Mouse (Mus musculus) testis, adult 2 months (tissue): Measurements from ENCODE around the gene Col8a2. TPM values are rescaled to one million over a fixed set of nuclear protein-coding genes. Genes with fewer than 3 reads are reported as not detected.

Source experiments
- H3K27ac ChIP-seq: fragments of 200-500 bp; 2 replicates; pipeline ENCODE4 v1.5.1; 2012; ENCODE audit warnings: low read depth, low read length; ENCODE audit not compliant: control insufficient read depth, insufficient read depth
- H3K27me3 ChIP-seq: fragments of 200-500 bp; 2 replicates; pipeline ENCODE4 v1.6.1; 2012; ENCODE audit warnings: mild to moderate bottlenecking, low read length, moderate library complexity; ENCODE audit not compliant: control insufficient read depth, insufficient read depth
- H3K36me3 ChIP-seq: fragments of 200-500 bp; 2 replicates; pipeline ENCODE4 v1.6.1; 2012; ENCODE audit warnings: mild to moderate bottlenecking, low read length; ENCODE audit not compliant: control insufficient read depth, insufficient read depth
- H3K4me1 ChIP-seq: fragments of 200-500 bp; 2 replicates; pipeline ENCODE4 v1.6.1; 2012; ENCODE audit warnings: low read length; ENCODE audit not compliant: control insufficient read depth, insufficient read depth
- H3K4me3 ChIP-seq: fragments of 200-500 bp; 2 replicates; pipeline ENCODE4 v1.5.1; 2012; ENCODE audit warnings: low read depth, mild to moderate bottlenecking, low read length, moderate library complexity, mixed read lengths; ENCODE audit not compliant: control insufficient read depth
- CTCF ChIP-seq: fragments of 200-500 bp; IDR thresholded peaks from 2 replicates; pipeline ENCODE4 v1.5.1; 2012; ENCODE audit warnings: low read depth, mild to moderate bottlenecking, inconsistent platforms, low read length, moderate library complexity; ENCODE audit not compliant: control insufficient read depth, insufficient read depth, insufficient replicate concordance
- POLR2A ChIP-seq: fragments of 200-500 bp; IDR thresholded peaks from 2 replicates; pipeline ENCODE4 v1.6.1; 2012; ENCODE audit warnings: low read depth, mild to moderate bottlenecking, inconsistent platforms, low read length, moderate library complexity; ENCODE audit not compliant: control insufficient read depth
- polyA plus RNA-seq: library from polyadenylated mRNA; depleted of rRNA; stranded (reverse); fragments of >200 nt; gene quantifications from 2 replicates; pipeline ENCODE4 v1.2.3, GENCODE M21; 2012

Gene Col8a2
- polyA plus RNA-seq, 1 experiment = 0.48 TPM

- Histone ChIP-seq H3K36me3 (no peaks in the 10 kb centered on the region), H3K4me1 (peaks cover 16% of the 10 kb centered on the region), H3K27ac (no peak overlapping the region)
These were observed 35.9 kb upstream of the Col8a2 start for GRCm38 (mm10) chr4:126250659-126251058.

GRCm38 (mm10) chr4:126251655-126252254 lies 34.8 kb upstream of the Col8a2 start:
- TF ChIP-seq POLR2A (no peak), CTCF (no peak)
- no peak overlapping the region for H3K27ac ChIP-seq
- no peaks in the 10 kb centered on the region for H3K27me3 ChIP-seq
- H3K4me1 ChIP-seq = peaks cover 18% of the 10 kb centered on the region
- H3K4me3 ChIP-seq = no peak overlapping the region
- H3K36me3 ChIP-seq = no peaks in the 10 kb centered on the region

More at GRCm38 (mm10) chr4:126250659-126251058, 35.9 kb upstream of the Col8a2 start:
- Histone ChIP-seq H3K4me3 (no peak overlapping the region), H3K27me3 (no peaks in the 10 kb centered on the region)
- TF ChIP-seq POLR2A (no peak), CTCF (no peak)

GRCm38 (mm10) chr4:126252411-126253237 lies 34.0 kb upstream of the Col8a2 start:
- no peak overlapping the region for H3K27ac ChIP-seq

GRCm38 (mm10) chr4:126253637-126254272 lies 32.8 kb upstream of the Col8a2 start:
- no peak for TF ChIP-seq POLR2A
- TF ChIP-seq CTCF = no peak
- Histone ChIP-seq H3K4me1 (peaks cover 28% of the 10 kb centered on the region), H3K27me3 (no peaks in the 10 kb centered on the region), H3K36me3 (no peaks in the 10 kb centered on the region), H3K27ac (no peak overlapping the region), H3K4me3 (no peak overlapping the region)

More at GRCm38 (mm10) chr4:126252411-126253237, 34.0 kb upstream of the Col8a2 start:
- Histone ChIP-seq H3K4me1 (peaks cover 26% of the 10 kb centered on the region), H3K27me3 (no peaks in the 10 kb centered on the region), H3K4me3 (no peak overlapping the region), H3K36me3 (no peaks in the 10 kb centered on the region)
- no peak for TF ChIP-seq POLR2A
- TF ChIP-seq CTCF = no peak

- H3K27ac ChIP-seq = no peak overlapping the region
- peaks cover 29% of the 10 kb centered on the region for H3K4me1 ChIP-seq
- peak overlapping the region; percentile 88 for H3K4me3 ChIP-seq
- TF ChIP-seq CTCF (no peak), POLR2A (no peak)
- H3K27me3 ChIP-seq = no peaks in the 10 kb centered on the region
- no peaks in the 10 kb centered on the region for H3K36me3 ChIP-seq
These were observed 32.1 kb upstream of the Col8a2 start for GRCm38 (mm10) chr4:126254315-126255112.

- Histone ChIP-seq H3K36me3 (no peaks in the 10 kb centered on the region), H3K27me3 (no peaks in the 10 kb centered on the region), H3K4me1 (peaks cover 35% of the 10 kb centered on the region), H3K27ac (peak overlapping the region; percentile 92), H3K4me3 (peak overlapping the region; percentile 88)
- TF ChIP-seq CTCF (no peak), POLR2A (no peak)
These were observed 31.2 kb upstream of the Col8a2 start for GRCm38 (mm10) chr4:126255113-126256001.
